In genomic region chr3:83552516-83553139, GRCm38 (mm10) we compare ENCODE assay signal across 24 mouse cellular contexts.
DNase-seq lines count a peak whose midpoint lies in the region; ATAC-seq and TF ChIP-seq lines count a peak whose summit lies in the region.
"Had no signal": no experiment of that assay in that cellular context is flagged by ENCODE, and none has a peak within 500 bp of the region (broad histone marks: within the 10 kb centered on the region; RNA-seq: fewer than 3 reads in every experiment).

No protein-coding gene starts in this region.

- peak overlapping the region; percentile 44; the same call in 1 of the 2 replicates for H3K27ac ChIP-seq in heart, embryonic 12.5 days (ENCODE audit: poor library complexity, severe bottlenecking)
- H3K27ac ChIP-seq in stomach, embryonic 14.5 days (ENCODE audit: low read length): peak overlapping the region; percentile 78
- H3K27ac ChIP-seq in stomach, postnatal 0 days (replicated peaks): no peak overlapping the region
- H3K27ac ChIP-seq in limb, embryonic 15.5 days: 0 out of 2 replicates have a peak overlapping the region, but pooled peaks have one; percentile 50
- H3K27ac ChIP-seq in neural tube, embryonic 15.5 days (replicated peaks): no peak overlapping the region
- H3K27ac ChIP-seq: forebrain, embryonic 12.5 days; hindbrain, embryonic 10.5 days; hindbrain, embryonic 15.5 days; limb, embryonic 12.5 days; liver, embryonic 14.5 days; midbrain, embryonic 15.5 days had no signal

- no peak for TF ChIP-seq EP300 in stomach, postnatal 0 days (optimal IDR thresholded peaks at IDR 0.05)

- H3K9ac ChIP-seq in heart, embryonic 12.5 days: no peak overlapping the region
- no peak overlapping the region for H3K9ac ChIP-seq in stomach, embryonic 14.5 days (replicated peaks; ENCODE audit: low read depth, low read length)
- no peak overlapping the region for H3K9ac ChIP-seq in stomach, postnatal 0 days (ENCODE audit: low read length)
- H3K9ac ChIP-seq in limb, embryonic 15.5 days: no peak overlapping the region
- H3K9ac ChIP-seq in neural tube, embryonic 15.5 days (replicated peaks): no peak overlapping the region
- H3K9ac ChIP-seq: forebrain, embryonic 12.5 days; hindbrain, embryonic 15.5 days; limb, embryonic 12.5 days; liver, embryonic 14.5 days; lung, embryonic 14.5 days; midbrain, embryonic 15.5 days had no signal

- DNase-seq in heart, postnatal 36 days: no peak
- no peak for DNase-seq in stomach, postnatal 0 days (ENCODE audit: low spot score)
- DNase-seq: adrenal gland, adult 8-10 months; cerebellum, adult 8-10 months; cerebellum, postnatal 25 days; gastrocnemius, postnatal 10 days; kidney, adult 11 months; kidney, postnatal 14 days; lung, embryonic 14.5 days; lung, postnatal 14 days; thymus, postnatal 14 days had no signal

- no peak for ATAC-seq in heart, embryonic 12.5 days (ENCODE audit: insufficient number of reproducible peaks, low FRiP score)
- ATAC-seq in stomach, embryonic 14.5 days (ENCODE audit: insufficient number of reproducible peaks, insufficient read depth, low FRiP score, low read depth): 0 out of 2 replicates have a peak, but pooled peaks have one; percentile 53
- no peak for ATAC-seq in stomach, postnatal 0 days (ENCODE audit: low FRiP score, low TSS enrichment)
- ATAC-seq in limb, embryonic 15.5 days (ENCODE audit: insufficient number of reproducible peaks, low FRiP score, low TSS enrichment, low read depth): no peak
- no peak for ATAC-seq in inflammation-experienced regulatory T-cells, adult 6 months
- no peak for ATAC-seq in neural tube, embryonic 15.5 days (ENCODE audit: low FRiP score)
- ATAC-seq: midbrain, embryonic 15.5 days had no signal

- no peaks in the 10 kb centered on the region for H3K36me3 ChIP-seq in heart, embryonic 12.5 days
- no peaks in the 10 kb centered on the region for H3K36me3 ChIP-seq in stomach, embryonic 14.5 days (ENCODE audit: control insufficient read depth, insufficient read depth, low read length)
- H3K36me3 ChIP-seq in stomach, postnatal 0 days (ENCODE audit: control insufficient read depth, insufficient read depth, low read length): no peaks in the 10 kb centered on the region
- no peaks in the 10 kb centered on the region for H3K36me3 ChIP-seq in limb, embryonic 15.5 days
- H3K36me3 ChIP-seq in neural tube, embryonic 15.5 days: no peaks in the 10 kb centered on the region
- H3K36me3 ChIP-seq: forebrain, embryonic 12.5 days; G1E; heart, embryonic 10.5 days; hindbrain, embryonic 10.5 days; hindbrain, embryonic 15.5 days; limb, embryonic 12.5 days; midbrain, embryonic 15.5 days had no signal

- peaks cover 18% of the 10 kb centered on the region for H3K4me1 ChIP-seq in heart, embryonic 12.5 days (replicated peaks)
- H3K4me1 ChIP-seq in stomach, embryonic 14.5 days (ENCODE audit: control insufficient read depth, insufficient read depth, low read length): 0 out of 2 replicates have a peak, but pooled peaks cover 4% of the 10 kb centered on the region
- H3K4me1 ChIP-seq in stomach, postnatal 0 days (replicated peaks; ENCODE audit: control insufficient read depth, insufficient read depth): no peaks in the 10 kb centered on the region
- peaks cover 7% of the 10 kb centered on the region; the same call in 1 of the 2 replicates for H3K4me1 ChIP-seq in limb, embryonic 15.5 days
- no peaks in the 10 kb centered on the region for H3K4me1 ChIP-seq in neural tube, embryonic 15.5 days
- H3K4me1 ChIP-seq: hindbrain, embryonic 15.5 days; midbrain, embryonic 15.5 days had no signal

- no peaks in the 10 kb centered on the region for H3K27me3 ChIP-seq in heart, embryonic 12.5 days (replicated peaks)
- H3K27me3 ChIP-seq in stomach, embryonic 14.5 days (ENCODE audit: control insufficient read depth, insufficient read depth, low read length): no peaks in the 10 kb centered on the region
- no peaks in the 10 kb centered on the region for H3K27me3 ChIP-seq in stomach, postnatal 0 days (ENCODE audit: control insufficient read depth, insufficient read depth, low read length)
- no peaks in the 10 kb centered on the region for H3K27me3 ChIP-seq in limb, embryonic 15.5 days
- H3K27me3 ChIP-seq in neural tube, embryonic 15.5 days (replicated peaks): no peaks in the 10 kb centered on the region
- H3K27me3 ChIP-seq: forebrain, embryonic 12.5 days; hindbrain, embryonic 15.5 days; limb, embryonic 12.5 days; midbrain, embryonic 15.5 days had no signal

- H3K4me3 ChIP-seq in heart, embryonic 12.5 days: no peak overlapping the region
- H3K4me3 ChIP-seq in stomach, embryonic 14.5 days (ENCODE audit: low read depth, low read length): no peak overlapping the region
- no peak overlapping the region for H3K4me3 ChIP-seq in stomach, postnatal 0 days (ENCODE audit: low read depth, low read length)
- no peak overlapping the region for H3K4me3 ChIP-seq in limb, embryonic 15.5 days
- no peak overlapping the region for H3K4me3 ChIP-seq in neural tube, embryonic 15.5 days (replicated peaks)
- H3K4me3 ChIP-seq: forebrain, embryonic 12.5 days; heart, embryonic 10.5 days; hindbrain, embryonic 10.5 days; hindbrain, embryonic 15.5 days; limb, embryonic 12.5 days; midbrain, embryonic 15.5 days had no signal

- intact Hi-C loops in heart, postnatal 36 days (cut with DNase I): no loop called here

- H3K9me3 ChIP-seq in heart, embryonic 12.5 days (replicated peaks): no peaks in the 10 kb centered on the region
- no peaks in the 10 kb centered on the region for H3K9me3 ChIP-seq in stomach, embryonic 14.5 days (ENCODE audit: control insufficient read depth, low read depth, low read length)
- no peaks in the 10 kb centered on the region for H3K9me3 ChIP-seq in stomach, postnatal 0 days (ENCODE audit: control insufficient read depth, low read length)
- no peaks in the 10 kb centered on the region for H3K9me3 ChIP-seq in limb, embryonic 15.5 days
- H3K9me3 ChIP-seq in neural tube, embryonic 15.5 days (replicated peaks): no peaks in the 10 kb centered on the region
- H3K9me3 ChIP-seq: forebrain, embryonic 12.5 days; heart, embryonic 10.5 days; hindbrain, embryonic 10.5 days; hindbrain, embryonic 15.5 days; limb, embryonic 12.5 days; midbrain, embryonic 15.5 days had no signal

- no peak overlapping the region for H3K4me2 ChIP-seq in heart, embryonic 12.5 days
- H3K4me2 ChIP-seq in stomach, embryonic 14.5 days (replicated peaks; ENCODE audit: low read depth, low read length): no peak overlapping the region
- no peak overlapping the region for H3K4me2 ChIP-seq in stomach, postnatal 0 days (replicated peaks; ENCODE audit: low read depth)
- H3K4me2 ChIP-seq in limb, embryonic 15.5 days: no peak overlapping the region
- H3K4me2 ChIP-seq in neural tube, embryonic 15.5 days: no peak overlapping the region
- H3K4me2 ChIP-seq: forebrain, embryonic 12.5 days; hindbrain, embryonic 15.5 days; limb, embryonic 12.5 days; lung, embryonic 14.5 days; midbrain, embryonic 15.5 days had no signal

- TF ChIP-seq CTCF in stomach, postnatal 0 days (IDR thresholded peaks at IDR 0.05; ENCODE audit: low read depth): no peak

- 58% methylated on average over 9 of the region's 9 CpGs for WGBS in heart, embryonic 12.5 days
- WGBS in stomach, embryonic 14.5 days: 42% methylated on average over 9 of the region's 9 CpGs
- WGBS in stomach, postnatal 0 days: 72% methylated on average over 9 of the region's 9 CpGs
- WGBS in limb, embryonic 15.5 days: 53% methylated on average over 9 of the region's 9 CpGs
- 86% methylated on average over 9 of the region's 9 CpGs for WGBS in neural tube, embryonic 15.5 days

Comparison
In these comparisons a context has a peak if more than half of its experiments do, and no peak if none do; other contexts are left out.
1. H3K27ac ChIP-seq: peak in heart, embryonic 12.5 days (single experiment), stomach, embryonic 14.5 days (single experiment) and limb, embryonic 15.5 days (single experiment); none in stomach, postnatal 0 days (single experiment) and neural tube, embryonic 15.5 days (single experiment).